Mouse (Mus musculus): ENCODE measurements around the gene 1600014C10Rik. TPM values are rescaled to one million over a fixed set of nuclear protein-coding genes. Genes with fewer than 3 reads are reported as not detected.

Gene 1600014C10Rik
- polyA plus RNA-seq (2015; fragmentation: Nextera tagmentation; extraction: Ambion mirVana): 13.6 and 14.9 TPM in 2 replicates

- peak within 1 kb of the TSS; percentile 64 for H3K9ac ChIP-seq
- no peaks in the 10 kb centered on the region for H3K27me3 ChIP-seq (replicated peaks)
- peak within 1 kb of the TSS; percentile 64 for H3K4me3 ChIP-seq (replicated peaks)
- peaks cover 13% of the 10 kb centered on the region; the same call in 1 of the 2 replicates for H3K4me1 ChIP-seq
- peak; percentile 53 for ATAC-seq (ENCODE audit: insufficient read depth, low FRiP score, low read depth)
- WGBS: 7% methylated on average over 28 of the region's 28 CpGs
- H3K36me3 ChIP-seq: no peaks in the 10 kb centered on the region
- no peaks in the 10 kb centered on the region for H3K9me3 ChIP-seq
- H3K4me2 ChIP-seq: peak within 1 kb of the TSS; percentile 76
- peak within 1 kb of the TSS; percentile 80 for H3K27ac ChIP-seq
Observed at GRCm38 (mm10) chr7:38182962-38183687, at the start of gene 1600014C10Rik. Gene 1600014C10Rik, plus strand, starts transcription at chr7:38183217.

DNA sequence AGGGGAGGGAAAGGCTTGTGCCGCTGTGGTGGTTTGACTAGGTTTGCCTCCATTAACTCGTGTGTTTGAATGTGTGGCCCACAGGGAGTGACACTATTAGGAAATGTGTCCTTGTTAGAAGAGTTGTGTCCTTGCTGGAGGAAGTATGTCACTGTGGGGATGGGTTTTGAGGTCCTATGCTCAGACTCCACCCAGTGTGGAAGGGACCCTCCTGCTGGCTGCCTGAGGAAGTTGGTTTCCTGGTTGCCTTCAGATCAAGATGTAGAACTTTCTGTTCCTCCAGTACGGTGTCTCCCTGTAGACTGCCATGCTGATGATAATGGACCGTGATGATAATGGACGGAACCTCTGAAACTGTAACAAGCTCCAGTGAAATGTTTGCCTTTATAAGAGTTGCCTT lies 48.5 kb upstream of the 1600014C10Rik start:
- Histone ChIP-seq H3K9me3 (no peaks in the 10 kb centered on the region), H3K36me3 (no peaks in the 10 kb centered on the region), H3K4me2 (no peak overlapping the region), H3K4me3 (replicated peaks) (no peak overlapping the region), H3K27ac (no peak overlapping the region), H3K27me3 (replicated peaks) (no peaks in the 10 kb centered on the region), H3K9ac (no peak overlapping the region), H3K4me1 (no peaks in the 10 kb centered on the region)
- no peak for ATAC-seq (ENCODE audit: insufficient read depth, low FRiP score, low read depth)
- WGBS: 88% methylated on average over 5 of the region's 5 CpGs

GRCm38 (mm10) chr7:38140324-38140723 lies 42.7 kb upstream of the 1600014C10Rik start:
- no peak overlapping the region for H3K4me3 ChIP-seq (replicated peaks)
- H3K36me3 ChIP-seq: no peaks in the 10 kb centered on the region
- H3K4me1 ChIP-seq: no peaks in the 10 kb centered on the region
- H3K4me2 ChIP-seq: no peak overlapping the region
- H3K27ac ChIP-seq: no peak overlapping the region
- no peak overlapping the region for H3K9ac ChIP-seq
- ATAC-seq (ENCODE audit: insufficient read depth, low FRiP score, low read depth): no peak
- 47% methylated on average over 9 of the region's 9 CpGs for WGBS
- no peaks in the 10 kb centered on the region for H3K9me3 ChIP-seq
- no peaks in the 10 kb centered on the region for H3K27me3 ChIP-seq (replicated peaks)

- Histone ChIP-seq H3K4me2 (no peak overlapping the region), H3K9me3 (no peaks in the 10 kb centered on the region), H3K4me1 (no peaks in the 10 kb centered on the region), H3K36me3 (no peaks in the 10 kb centered on the region), H3K9ac (no peak overlapping the region), H3K4me3 (replicated peaks) (no peak overlapping the region), H3K27me3 (replicated peaks) (no peaks in the 10 kb centered on the region), H3K27ac (no peak overlapping the region)
- WGBS: 58% methylated on average over 13 of the region's 13 CpGs
- ATAC-seq (ENCODE audit: insufficient read depth, low FRiP score, low read depth): peak; percentile 41; the same call in 1 of the 2 replicates
Observed at GRCm38 (mm10) chr7:38141747-38142545, 41.1 kb upstream of the 1600014C10Rik start.

DNA sequence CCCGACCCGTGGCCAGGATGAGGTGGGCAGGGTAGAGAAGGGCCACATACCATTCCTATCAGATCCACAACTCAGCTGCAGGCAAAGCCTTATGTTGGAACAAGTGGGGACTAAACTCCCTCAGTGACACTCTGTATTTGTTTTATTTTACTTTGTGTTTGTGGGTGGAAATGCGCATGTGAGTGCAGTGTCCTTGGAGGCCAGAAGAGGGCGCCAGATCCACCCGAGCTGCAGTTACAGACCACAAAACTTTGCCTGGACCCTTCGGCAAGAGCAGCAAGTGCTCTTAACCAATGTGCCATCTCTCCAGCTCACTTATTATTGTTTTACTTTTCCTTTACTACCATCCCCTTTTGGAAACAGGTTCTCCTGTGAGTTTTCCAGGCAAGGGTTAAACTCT lies 35.5 kb upstream of the 1600014C10Rik start:
- ATAC-seq (ENCODE audit: insufficient read depth, low FRiP score, low read depth): no peak
- WGBS: 86% methylated on average over 6 of the region's 6 CpGs
- H3K4me1 ChIP-seq: no peaks in the 10 kb centered on the region; the same call in 1 of the 2 replicates
- H3K4me2 ChIP-seq: no peak overlapping the region
- no peaks in the 10 kb centered on the region for H3K27me3 ChIP-seq (replicated peaks)
- H3K4me3 ChIP-seq (replicated peaks): no peak overlapping the region
- no peaks in the 10 kb centered on the region for H3K36me3 ChIP-seq
- no peak overlapping the region for H3K9ac ChIP-seq
- H3K27ac ChIP-seq: no peak overlapping the region
- no peaks in the 10 kb centered on the region; the same call in 1 of the 2 replicates for H3K9me3 ChIP-seq

GRCm38 (mm10) chr7:38151706-38152312 lies 31.2 kb upstream of the 1600014C10Rik start:
- Histone ChIP-seq H3K4me2 (no peak overlapping the region), H3K27ac (no peak overlapping the region), H3K9me3 (no peaks in the 10 kb centered on the region; the same call in 1 of the 2 replicates), H3K9ac (no peak overlapping the region), H3K4me1 (no peaks in the 10 kb centered on the region; the same call in 1 of the 2 replicates), H3K36me3 (no peaks in the 10 kb centered on the region), H3K27me3 (replicated peaks) (no peaks in the 10 kb centered on the region), H3K4me3 (replicated peaks) (no peak overlapping the region)
- 50% methylated on average over 13 of the region's 14 CpGs for WGBS
- no peak for ATAC-seq (ENCODE audit: insufficient read depth, low FRiP score, low read depth)

GRCm38 (mm10) chr7:38152571-38152970 lies 30.4 kb upstream of the 1600014C10Rik start:
- H3K36me3 ChIP-seq: no peaks in the 10 kb centered on the region
- no peak overlapping the region for H3K27ac ChIP-seq
- no peak overlapping the region for H3K4me3 ChIP-seq (replicated peaks)
- no peak overlapping the region for H3K9ac ChIP-seq
- H3K9me3 ChIP-seq: no peaks in the 10 kb centered on the region; the same call in 1 of the 2 replicates
- H3K4me2 ChIP-seq: no peak overlapping the region
- ATAC-seq (ENCODE audit: insufficient read depth, low FRiP score, low read depth): no peak
- H3K4me1 ChIP-seq: no peaks in the 10 kb centered on the region; the same call in 1 of the 2 replicates
- 86% methylated on average over 3 of the region's 3 CpGs for WGBS
- no peaks in the 10 kb centered on the region for H3K27me3 ChIP-seq (replicated peaks)

DNA sequence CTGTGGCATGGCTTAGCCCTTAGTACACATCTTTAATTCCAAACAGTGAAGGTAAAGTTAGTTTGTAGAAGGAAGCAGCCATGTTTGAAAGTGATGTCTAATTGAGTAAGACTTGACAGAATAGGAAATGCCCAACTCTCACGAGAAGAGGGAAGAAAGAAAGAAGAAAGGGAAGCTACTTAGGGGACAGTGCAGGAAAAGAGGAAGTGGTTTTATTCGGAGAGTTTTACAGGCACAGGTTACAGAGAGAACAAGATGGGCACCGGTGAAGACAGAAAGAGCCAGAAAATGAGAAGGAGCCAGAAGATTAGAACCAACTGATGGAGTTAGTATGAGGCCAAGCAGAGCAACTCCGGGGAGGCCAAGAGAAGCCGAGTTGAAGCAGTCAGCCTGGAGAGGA lies 27.2 kb upstream of the 1600014C10Rik start:
- no peak overlapping the region for H3K9ac ChIP-seq

GRCm38 (mm10) chr7:38158764-38159458 lies 24.1 kb upstream of the 1600014C10Rik start:
- Histone ChIP-seq H3K4me2 (no peak overlapping the region), H3K9ac (no peak overlapping the region), H3K27ac (no peak overlapping the region), H3K27me3 (replicated peaks) (no peaks in the 10 kb centered on the region), H3K9me3 (no peaks in the 10 kb centered on the region), H3K4me1 (no peaks in the 10 kb centered on the region), H3K4me3 (replicated peaks) (no peak overlapping the region), H3K36me3 (no peaks in the 10 kb centered on the region)
- 73% methylated on average over 9 of the region's 9 CpGs for WGBS
- no peak for ATAC-seq (ENCODE audit: insufficient read depth, low FRiP score, low read depth)

More for the DNA sequence above, 27.2 kb upstream of the 1600014C10Rik start:
- Histone ChIP-seq H3K27ac (no peak overlapping the region), H3K36me3 (no peaks in the 10 kb centered on the region), H3K4me2 (no peak overlapping the region), H3K27me3 (replicated peaks) (no peaks in the 10 kb centered on the region), H3K4me1 (no peaks in the 10 kb centered on the region; the same call in 1 of the 2 replicates), H3K4me3 (replicated peaks) (no peak overlapping the region), H3K9me3 (no peaks in the 10 kb centered on the region)
- WGBS: 76% methylated on average over 5 of the region's 5 CpGs
- ATAC-seq (ENCODE audit: insufficient read depth, low FRiP score, low read depth): no peak

DNA sequence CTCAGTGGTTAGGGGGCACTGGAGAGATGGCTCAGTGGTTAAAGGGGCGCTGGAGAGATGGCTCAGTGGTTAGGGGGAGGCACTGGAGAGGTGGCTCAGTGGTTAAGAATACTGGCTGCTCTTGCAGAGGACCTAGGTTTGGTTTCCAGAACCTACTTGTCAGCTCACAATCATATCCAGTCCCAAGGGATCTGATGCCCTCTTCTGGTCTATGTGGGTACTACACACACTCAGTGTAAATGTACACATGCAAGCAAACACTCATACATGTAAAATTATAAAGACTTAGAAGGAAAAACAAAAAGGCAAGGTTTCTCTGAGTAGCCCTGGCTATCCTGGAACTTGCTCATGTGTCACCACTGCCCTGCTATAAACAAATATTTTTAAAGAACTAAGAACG lies 21.6 kb upstream of the 1600014C10Rik start:
- Histone ChIP-seq H3K36me3 (no peaks in the 10 kb centered on the region), H3K9me3 (no peaks in the 10 kb centered on the region), H3K4me3 (replicated peaks) (no peak overlapping the region), H3K4me2 (no peak overlapping the region), H3K9ac (no peak overlapping the region), H3K27ac (no peak overlapping the region), H3K4me1 (no peaks in the 10 kb centered on the region), H3K27me3 (replicated peaks) (no peaks in the 10 kb centered on the region)
- WGBS: 90% methylated on average over 2 of the region's 2 CpGs
- ATAC-seq (ENCODE audit: insufficient read depth, low FRiP score, low read depth): no peak

DNA sequence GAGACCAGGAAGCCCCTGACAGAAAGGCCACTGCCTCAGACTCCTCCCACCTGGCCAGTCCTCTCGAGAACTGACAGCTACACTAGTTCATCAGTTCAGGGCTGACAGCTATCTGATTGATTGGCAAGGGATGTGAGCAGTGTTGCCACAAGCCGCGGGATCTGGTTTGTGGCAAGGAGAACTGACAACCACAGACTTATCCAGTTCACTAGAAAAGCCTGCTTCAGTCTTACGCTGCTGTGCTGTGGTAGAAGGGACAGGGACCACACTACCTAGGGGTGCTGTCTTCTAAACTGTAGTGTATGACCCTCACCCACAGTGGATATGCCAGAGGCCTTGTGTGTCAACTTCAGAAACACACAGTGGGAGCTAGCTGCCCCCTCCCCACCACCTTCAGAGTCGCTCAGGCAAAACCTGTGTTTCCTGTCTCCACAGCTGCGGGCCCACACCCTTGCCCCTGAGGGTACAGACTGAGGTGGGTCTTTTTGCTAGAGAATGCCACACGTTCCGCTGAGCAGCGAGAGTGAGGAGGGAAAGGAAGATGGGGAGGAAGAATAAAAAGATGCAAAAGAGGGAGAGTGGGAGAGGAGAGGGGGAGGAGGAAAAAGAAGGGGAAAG lies 19.5 kb upstream of the 1600014C10Rik start:
- 34% methylated on average over 9 of the region's 9 CpGs for WGBS
- Histone ChIP-seq H3K9ac (no peak overlapping the region), H3K4me2 (no peak overlapping the region), H3K4me1 (peaks cover 8% of the 10 kb centered on the region), H3K27ac (no peak overlapping the region), H3K36me3 (no peaks in the 10 kb centered on the region), H3K27me3 (replicated peaks) (no peaks in the 10 kb centered on the region), H3K9me3 (no peaks in the 10 kb centered on the region), H3K4me3 (replicated peaks) (no peak overlapping the region)
- ATAC-seq (ENCODE audit: insufficient read depth, low FRiP score, low read depth): no peak

All from stomach, embryonic 15.5 days (tissue).